Mouse (Mus musculus) CH12.LX (cell line): Measurements from ENCODE around the gene Stau1.

Source experiments
- CTCF ChIP-seq, 2 experiments: IDR thresholded peaks in 1 of 2; conservative IDR thresholded peaks in 1 of 2; 2 replicates each; pipeline ENCODE4 v1.5.1; 2011 to 2012; ENCODE audit warnings: low read depth in 2 of 2, low read length in 2 of 2, improper control_type of control experiment in 1 of 2, inconsistent platforms in 1 of 2, mild to moderate bottlenecking in 1 of 2, moderate library complexity in 1 of 2
- E2F4 ChIP-seq: IDR thresholded peaks from 2 replicates; pipeline ENCODE4 v1.6.1; 2011; ENCODE audit warnings: low read depth, low read length, improper control_type of control experiment; ENCODE audit not compliant: insufficient replicate concordance
- HCFC1 ChIP-seq: IDR thresholded peaks from 2 replicates; pipeline ENCODE4 v1.6.1; 2012; ENCODE audit warnings: low read depth, mild to moderate bottlenecking, inconsistent platforms, low read length, improper control_type of control experiment
- JUN ChIP-seq: IDR thresholded peaks from 2 replicates; pipeline ENCODE4 v1.6.1; 2011; ENCODE audit warnings: low read depth, mild to moderate bottlenecking, low read length, improper control_type of control experiment, moderate library complexity; ENCODE audit not compliant: insufficient read depth
- MAX ChIP-seq: IDR thresholded peaks from 2 replicates; pipeline ENCODE4 v1.6.1; 2011; ENCODE audit warnings: low read length, improper control_type of control experiment
- SIN3A ChIP-seq: IDR thresholded peaks from 2 replicates; pipeline ENCODE4 v1.6.1; 2012; ENCODE audit warnings: low read length, improper control_type of control experiment, inconsistent platforms
- ZNF384 ChIP-seq: IDR thresholded peaks from 2 replicates; pipeline ENCODE4 v1.6.1; 2012; ENCODE audit warnings: low read depth, low read length, improper control_type of control experiment, inconsistent platforms

GRCm38 (mm10) chr2:166934416-166934815, 61.7 kb downstream of the Stau1 start:
- TF ChIP-seq JUN (no peak), CTCF (conservative IDR thresholded peaks at IDR 0.05 in 1 of 2, IDR thresholded peaks at IDR 0.05 in 1 of 2; ENCODE audit: low read depth in 2 of 2, low read length in 2 of 2) (no peak), SIN3A (no peak), MAX (no peak), HCFC1 (no peak), E2F4 (no peak), ZNF384 (no peak)
